Mouse (Mus musculus): ENCODE results near the gene Rpia.

The Rpia gene

DNA sequence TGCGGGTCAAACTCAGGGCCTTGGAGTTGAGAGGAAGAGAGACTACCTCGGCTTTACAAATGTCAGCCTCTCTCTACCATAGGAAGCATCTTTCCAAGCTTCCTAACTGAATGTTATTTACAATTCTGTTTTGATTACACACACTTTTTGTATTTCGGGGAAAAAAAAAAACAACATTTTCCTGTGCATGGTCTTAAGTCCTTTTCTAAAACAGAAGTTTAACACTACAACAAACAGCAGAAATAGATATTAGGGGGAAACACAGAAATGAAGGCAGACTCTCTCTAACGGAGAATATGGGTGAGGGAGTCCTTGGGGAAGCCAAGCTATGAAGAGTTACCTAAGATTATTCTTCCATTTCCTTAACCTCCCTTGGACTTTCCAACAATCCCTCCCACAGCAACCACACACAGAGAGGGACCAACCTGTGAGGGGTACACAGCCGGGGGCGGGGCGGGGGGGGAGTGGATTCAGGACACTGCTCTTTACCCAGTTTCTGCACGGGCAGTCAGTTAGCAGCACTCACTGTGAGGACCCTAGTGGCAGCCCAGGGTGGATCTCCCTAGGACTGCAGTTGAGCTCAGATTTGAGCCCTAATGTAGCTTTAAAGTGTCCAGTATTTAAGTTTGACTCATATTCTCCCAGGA, 40.7 kb downstream of the Rpia start:
- no peak for DNase-seq (ENCODE audit: low spot score)

DNA sequence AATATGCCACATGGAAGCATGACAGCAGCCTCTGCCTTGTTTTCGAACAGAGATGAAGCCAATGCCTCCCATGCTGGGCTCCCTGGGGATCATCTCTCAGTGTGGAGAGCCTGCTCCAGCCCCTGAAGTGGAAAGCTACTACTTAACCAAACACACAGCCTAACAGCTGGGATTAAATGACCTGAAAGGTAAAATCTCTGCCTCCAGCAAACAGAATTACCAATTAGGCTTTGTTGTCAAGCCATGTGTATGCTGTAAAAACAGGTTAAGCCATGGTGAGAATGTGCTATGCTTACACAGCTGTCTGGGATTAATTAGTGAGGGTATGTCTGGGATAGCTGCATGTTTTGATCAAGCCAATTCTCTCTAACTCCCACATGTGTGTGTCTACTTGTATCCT, 42.3 kb downstream of the Rpia start:
- no peak for DNase-seq (ENCODE audit: low spot score)

DNA sequence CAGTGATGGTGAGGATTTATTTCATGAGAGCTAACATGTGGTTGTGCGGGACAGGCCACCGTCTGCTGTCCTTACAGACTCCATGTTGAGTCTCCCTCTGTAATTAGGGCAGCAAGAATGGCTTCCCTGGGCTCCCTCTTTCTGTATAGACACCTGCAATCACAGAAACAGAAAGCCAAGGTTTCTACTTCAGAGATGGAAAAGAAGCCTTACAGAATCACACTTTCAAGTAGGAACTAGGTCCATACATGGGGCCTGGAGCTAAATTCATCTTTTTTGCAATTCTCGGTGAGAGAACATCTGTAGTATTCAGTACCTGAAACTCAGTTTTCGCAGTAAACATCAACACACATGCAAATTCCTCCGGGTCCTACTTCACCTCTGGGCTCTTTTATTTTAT, 44.3 kb downstream of the Rpia start:
- DNase-seq (ENCODE audit: low spot score): no peak

DNA sequence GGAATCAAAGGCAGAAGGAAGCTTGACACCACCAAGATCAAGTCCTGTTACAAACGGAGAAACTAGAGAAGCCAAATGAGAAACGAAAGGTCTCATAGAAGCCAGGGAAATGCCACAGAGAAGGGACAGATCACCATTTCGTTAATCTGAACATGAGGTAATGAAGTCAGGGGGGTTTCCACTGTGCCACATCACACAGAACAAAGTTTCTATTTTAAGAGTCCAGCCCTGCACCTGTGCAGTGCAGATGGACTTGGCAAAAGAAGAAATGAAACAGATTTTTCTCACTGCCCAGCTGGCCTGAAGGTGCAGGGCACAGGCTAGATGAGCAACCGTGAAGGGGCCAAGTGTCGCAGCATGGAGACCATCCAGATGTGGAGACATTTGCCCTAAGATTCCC, 48.1 kb downstream of the Rpia start:
- no peak for DNase-seq (ENCODE audit: low spot score)

DNA sequence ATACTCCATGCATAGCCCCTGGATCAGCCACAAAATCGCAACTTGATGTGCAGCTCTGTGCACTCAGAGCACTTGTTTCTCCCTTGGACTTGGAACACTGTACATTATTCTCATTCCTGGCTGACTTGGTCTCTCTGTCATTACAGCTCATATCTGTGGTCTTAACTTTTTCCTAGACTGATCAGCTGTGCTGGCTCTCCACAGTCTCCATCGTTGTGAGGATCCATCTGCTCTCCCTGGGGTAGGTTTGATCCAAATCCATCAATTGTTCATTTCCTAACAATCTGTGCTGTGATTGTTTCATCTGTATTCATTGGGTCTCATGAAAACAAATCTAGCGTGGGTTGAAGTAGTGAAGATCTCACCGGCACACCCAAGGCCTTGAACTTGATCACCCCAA, 49.2 kb downstream of the Rpia start:
- DNase-seq (ENCODE audit: low spot score): no peak

DNA sequence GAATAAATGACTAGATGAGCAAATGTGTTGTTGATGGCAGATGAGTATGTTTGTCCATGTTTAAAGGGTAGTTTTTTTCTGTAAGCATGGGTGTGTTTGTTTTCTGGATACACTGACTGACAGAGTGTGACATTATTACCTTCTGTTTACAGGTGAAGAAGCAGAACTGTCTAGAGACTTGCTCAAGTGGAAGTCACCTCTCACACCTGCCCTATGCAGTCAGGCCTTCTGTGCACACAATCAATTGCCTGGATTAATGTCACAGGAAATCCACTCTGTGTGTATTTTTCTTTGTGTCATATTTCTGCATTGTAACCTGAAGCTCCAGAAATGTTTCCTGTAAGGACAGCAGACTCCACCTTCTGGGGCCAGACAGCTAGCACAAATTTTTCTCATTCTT, 51.5 kb downstream of the Rpia start:
- no peak for DNase-seq (ENCODE audit: low spot score)

DNA sequence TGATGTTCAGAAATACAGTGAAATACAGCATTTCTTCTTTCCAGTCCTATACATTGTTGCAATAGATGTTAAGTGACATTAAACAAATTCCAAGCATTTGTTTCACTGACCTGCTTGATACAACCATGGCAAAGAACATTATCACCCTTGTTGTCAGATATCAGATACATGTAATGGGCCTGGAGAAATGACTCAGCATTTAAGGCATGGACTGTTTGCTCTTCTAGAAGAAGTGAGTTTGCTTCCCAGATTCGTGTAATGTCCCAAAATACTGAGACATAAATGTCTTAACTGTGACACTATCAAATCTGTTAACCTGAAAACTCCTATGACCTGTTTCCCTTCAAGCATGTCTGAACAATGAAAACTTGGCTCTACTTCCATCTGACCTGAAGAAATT, 52.6 kb downstream of the Rpia start:
- no peak for DNase-seq (ENCODE audit: low spot score)

DNA sequence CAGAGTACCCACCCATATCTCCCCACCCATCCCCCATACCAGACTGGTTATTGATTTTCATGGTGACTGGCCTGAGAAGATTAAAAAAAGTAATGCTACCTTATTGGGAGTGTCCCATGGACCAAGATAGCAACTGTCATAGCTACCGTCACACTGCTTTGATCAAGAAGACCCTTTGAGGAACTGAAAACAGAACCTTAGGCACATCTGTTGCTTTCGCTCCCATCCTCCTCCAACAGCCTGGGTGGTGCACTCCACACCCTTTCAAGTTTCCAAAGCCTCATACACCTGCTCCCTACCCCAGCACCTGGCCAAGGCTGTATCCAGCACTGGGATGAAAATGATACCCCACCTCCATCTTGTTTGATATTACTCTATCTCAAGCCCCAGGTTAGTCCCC, 56.5 kb downstream of the Rpia start:
- DNase-seq (ENCODE audit: low spot score): no peak

DNA sequence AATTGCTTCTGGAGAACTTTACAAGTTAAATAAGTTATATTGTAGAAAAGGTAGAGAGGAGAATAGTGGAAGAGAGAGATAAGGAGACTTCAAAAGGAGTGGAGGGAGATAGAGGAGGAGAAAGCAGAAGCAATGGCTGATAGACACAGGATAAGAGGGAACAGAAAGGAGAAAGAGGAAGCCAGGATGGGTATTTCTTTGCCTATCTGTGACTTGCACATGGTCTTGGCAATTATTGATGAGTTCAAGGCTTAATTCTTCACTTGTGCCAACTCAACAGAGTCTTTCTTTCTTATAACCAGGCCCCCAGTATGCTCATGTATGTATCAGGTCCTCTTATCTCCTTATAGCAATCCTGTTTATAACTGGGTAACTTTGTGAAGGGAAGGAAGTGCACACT, 61.2 kb downstream of the Rpia start:
- no peak for DNase-seq (ENCODE audit: low spot score)

DNA sequence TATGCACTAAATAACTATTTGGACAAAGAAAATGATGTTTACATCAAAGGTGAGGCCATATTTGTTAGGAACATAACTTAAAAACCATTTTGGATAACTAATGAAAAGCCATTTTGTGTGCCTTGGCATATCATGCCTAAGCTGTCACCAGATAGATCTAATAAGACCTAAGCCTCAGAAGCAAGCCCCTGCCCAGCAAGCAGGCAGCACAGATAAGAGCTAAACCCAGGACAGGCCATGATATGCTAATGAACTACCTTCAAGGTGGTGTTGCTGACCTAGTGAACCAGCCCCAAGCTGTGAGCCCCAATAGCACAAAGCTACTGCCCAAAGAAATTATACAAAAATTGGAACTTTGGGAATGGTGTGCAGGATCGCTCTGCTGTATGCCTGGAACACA, 62.9 kb downstream of the Rpia start:
- no peak for DNase-seq (ENCODE audit: low spot score)

DNA sequence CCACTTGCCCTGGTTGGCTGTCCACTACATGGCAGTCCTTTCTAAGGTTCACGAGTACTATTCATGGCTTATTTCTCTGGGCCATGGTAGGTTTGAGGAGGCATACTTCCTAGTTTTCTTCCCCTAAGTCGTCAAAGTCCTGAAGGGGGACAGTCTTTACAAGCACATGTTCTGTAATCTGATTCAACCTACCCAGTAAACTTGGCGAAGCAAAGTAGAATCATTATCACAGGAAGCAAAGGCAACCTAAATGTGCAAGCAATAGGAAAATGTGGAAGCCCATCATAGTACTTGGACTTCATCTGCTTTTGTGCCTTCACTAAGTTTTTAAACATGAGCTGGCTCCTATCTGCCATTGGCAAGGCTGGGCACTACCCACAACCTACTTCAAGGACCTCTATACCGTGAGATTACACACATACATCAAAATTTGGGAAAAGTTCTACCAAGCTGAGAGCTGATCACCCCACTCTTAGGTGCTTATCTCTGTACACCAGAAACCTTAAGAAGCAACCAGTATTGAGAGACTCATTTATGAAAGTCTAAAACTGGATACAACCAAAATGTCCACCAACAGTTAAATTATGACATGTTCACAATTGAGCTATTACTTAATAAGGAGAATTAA, 64.8 kb downstream of the Rpia start:
- DNase-seq (ENCODE audit: low spot score): no peak

DNA sequence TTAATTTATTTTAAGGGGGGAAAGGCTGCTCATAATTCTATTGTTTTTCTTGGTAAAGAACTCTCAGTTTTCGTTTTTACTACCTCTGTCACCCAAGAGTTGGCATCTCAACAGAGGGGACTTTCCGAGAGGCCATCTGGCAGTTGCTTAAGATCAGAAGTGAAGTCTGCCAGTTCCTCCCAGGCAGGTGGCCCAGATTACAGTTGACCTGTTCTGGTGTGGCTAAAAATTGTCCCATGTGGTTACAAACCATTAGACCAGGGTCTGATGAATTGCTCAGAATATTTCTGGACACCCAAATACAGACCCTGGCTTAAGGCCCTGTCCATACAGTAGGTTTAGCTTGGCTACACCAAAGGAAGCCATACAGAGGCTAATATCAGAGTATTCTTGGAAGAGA, 66.4 kb downstream of the Rpia start:
- DNase-seq (ENCODE audit: low spot score): no peak

DNA sequence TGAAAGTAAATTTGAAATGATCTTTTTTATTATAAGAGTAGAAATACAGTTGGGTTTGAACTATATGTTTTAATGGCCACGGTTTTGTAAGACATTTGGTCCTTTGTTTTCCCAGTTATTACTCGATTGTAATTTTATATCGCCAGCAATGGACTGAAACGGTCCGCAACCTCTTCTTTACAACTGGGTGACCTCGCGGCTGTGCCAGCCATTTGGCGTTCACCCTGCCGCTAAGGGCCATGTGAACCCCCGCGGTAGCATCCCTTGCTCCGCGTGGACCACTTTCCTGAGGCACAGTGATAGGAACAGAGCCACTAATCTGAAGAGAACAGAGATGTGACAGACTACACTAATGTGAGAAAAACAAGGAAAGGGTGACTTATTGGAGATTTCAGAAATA, 67.3 kb downstream of the Rpia start:
- no peak for DNase-seq (ENCODE audit: low spot score)

DNA sequence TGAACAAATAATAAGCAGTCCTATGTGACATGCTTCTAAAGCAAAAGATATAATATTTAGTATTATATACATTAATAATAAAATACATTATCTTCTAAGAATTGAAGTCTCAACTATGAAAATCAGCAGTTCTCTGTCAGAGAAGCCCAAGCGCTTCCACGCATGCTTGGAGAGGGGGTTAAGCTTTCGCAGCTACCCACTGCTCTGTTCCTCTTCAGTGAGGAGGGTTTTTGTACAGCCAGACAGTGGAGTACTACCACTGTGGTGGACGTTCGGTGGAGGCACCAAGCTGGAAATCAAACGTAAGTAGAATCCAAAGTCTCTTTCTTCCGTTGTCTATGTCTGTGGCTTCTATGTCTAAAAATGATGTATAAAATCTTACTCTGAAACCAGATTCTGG, 69.7 kb downstream of the Rpia start:
- no peak for DNase-seq (ENCODE audit: low spot score)

DNA sequence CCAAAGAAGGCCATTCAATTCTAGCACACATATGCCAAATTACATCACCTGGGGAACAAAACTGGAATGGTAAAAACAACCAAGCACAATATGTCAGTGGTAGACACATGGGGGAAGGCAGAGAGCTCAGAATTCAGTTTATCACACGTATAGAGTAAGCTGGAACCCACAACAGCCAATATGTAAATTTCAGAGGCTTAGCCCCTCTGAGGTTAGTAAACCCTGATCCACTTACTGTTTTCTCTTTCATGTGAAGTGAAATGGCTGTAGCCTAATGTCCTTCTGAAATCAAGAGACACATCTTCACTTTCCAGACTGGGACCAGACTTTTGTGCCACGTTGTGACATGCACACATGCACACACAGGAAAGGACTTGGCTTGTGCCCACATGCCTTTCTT, 73.3 kb downstream of the Rpia start:
- DNase-seq (ENCODE audit: low spot score): no peak

DNA sequence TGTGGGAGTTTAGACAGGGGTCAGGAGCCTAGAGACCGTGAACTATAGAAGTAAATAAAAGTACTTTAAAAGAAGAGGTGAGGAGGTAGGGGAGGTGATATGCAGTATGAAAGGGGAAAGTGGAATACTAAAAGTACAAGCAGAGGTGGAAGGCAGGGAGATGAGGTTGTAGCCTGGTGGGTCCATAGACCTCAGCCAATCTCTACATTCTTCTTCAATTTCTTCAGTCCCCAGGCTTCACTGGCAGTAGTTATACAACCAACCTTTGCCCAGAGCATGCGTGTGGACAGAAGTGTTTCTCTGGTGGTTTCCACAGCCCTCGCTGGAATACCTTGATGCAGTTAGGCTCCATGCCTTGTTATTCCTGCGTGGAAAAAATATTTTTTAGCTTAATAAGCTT, 73.9 kb downstream of the Rpia start:
- no peak for DNase-seq (ENCODE audit: low spot score)

DNA sequence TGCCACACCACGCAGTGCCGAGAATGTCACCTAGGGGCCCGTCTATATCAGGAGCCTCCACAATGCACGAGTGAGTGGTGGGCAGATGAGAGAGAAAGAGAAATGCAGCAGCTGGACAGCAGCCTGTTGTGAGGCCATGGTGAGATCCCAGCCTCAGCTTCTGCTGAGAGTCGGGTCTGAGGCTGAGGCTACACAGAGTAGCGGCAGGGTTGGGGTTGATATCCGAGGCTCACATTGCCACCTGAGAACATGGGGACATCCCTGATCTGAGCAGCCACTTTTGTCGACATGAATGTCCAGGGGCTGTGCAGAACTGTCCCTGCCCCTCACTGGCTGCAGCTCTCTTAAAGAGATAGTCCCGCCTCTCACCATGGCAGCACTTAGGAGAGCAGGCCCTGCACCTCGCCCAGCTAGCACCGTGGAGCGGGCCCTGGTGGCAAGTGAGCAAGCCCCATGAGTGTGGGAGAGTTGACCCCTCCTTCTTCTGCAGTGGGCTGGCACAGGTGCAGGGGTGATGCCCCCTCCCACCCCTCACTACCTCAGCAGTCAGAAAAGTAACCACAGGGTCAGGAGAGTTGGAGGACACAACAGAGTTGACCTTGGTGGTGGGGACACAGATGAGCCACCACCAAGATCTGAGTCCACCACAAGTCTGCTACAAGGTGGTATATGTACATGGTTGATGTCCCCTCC, 75.2 kb downstream of the Rpia start:
- no peak for DNase-seq (ENCODE audit: low spot score)
